19 mouse cellular contexts compared by ENCODE assay signal in the genomic region with DNA sequence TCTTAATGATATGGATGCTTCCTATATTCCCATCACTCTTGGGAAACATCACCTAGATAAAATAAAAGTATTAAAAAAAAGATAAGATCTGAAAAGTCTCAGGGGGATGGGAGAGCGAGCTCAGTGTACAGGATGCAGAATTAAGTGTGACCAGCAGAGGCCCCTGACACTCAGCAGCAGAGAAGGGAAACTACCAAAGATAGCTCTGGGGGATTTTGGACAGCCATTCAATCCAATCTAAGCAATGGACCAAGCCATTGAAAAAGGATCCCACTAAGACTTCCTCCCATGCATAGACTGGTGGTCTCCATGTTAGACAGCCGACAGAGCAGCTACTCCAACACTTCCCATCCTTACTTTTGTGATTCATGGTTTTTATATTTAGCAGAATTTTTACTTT.
DNase-seq lines count a peak whose midpoint lies in the region; ATAC-seq and TF ChIP-seq lines count a peak whose summit lies in the region.
"Had no signal": no experiment of that assay in that cellular context is flagged by ENCODE, and none has a peak within 500 bp of the region (broad histone marks: within the 10 kb centered on the region; RNA-seq: fewer than 3 reads in every experiment).

No protein-coding gene starts in this region.

- H3K36me3 ChIP-seq in intestine, postnatal 0 days (ENCODE audit: control insufficient read depth, insufficient read depth): no peaks in the 10 kb centered on the region
- no peaks in the 10 kb centered on the region for H3K36me3 ChIP-seq in intestine, embryonic 16.5 days (ENCODE audit: control insufficient read depth, insufficient read depth, low read length)
- H3K36me3 ChIP-seq in midbrain, postnatal 0 days (ENCODE audit: insufficient read depth, low read length): no peaks in the 10 kb centered on the region
- no peaks in the 10 kb centered on the region for H3K36me3 ChIP-seq in midbrain, embryonic 13.5 days
- H3K36me3 ChIP-seq: embryonic facial prominence, embryonic 12.5 days; hindbrain, embryonic 15.5 days; limb, embryonic 15.5 days; lung, embryonic 15.5 days; midbrain, embryonic 10.5 days had no signal

- H3K4me3 ChIP-seq in intestine, postnatal 0 days (ENCODE audit: low read depth, low read length): no peak overlapping the region
- H3K4me3 ChIP-seq in intestine, embryonic 16.5 days (ENCODE audit: low read length): no peak overlapping the region
- H3K4me3 ChIP-seq in midbrain, postnatal 0 days (ENCODE audit: low read depth, low read length): no peak overlapping the region
- no peak overlapping the region for H3K4me3 ChIP-seq in midbrain, embryonic 13.5 days (replicated peaks)
- H3K4me3 ChIP-seq: embryonic facial prominence, embryonic 12.5 days; hindbrain, embryonic 15.5 days; limb, embryonic 15.5 days; lung, embryonic 15.5 days; midbrain, embryonic 10.5 days had no signal

- CTCF ChIA-PET in Patski (lab: Charles Lee): no interaction called here

- no peak for ATAC-seq in intestine, postnatal 0 days
- no peak for ATAC-seq in intestine, embryonic 16.5 days
- no peak for ATAC-seq in midbrain, postnatal 0 days (ENCODE audit: low FRiP score)
- no peak for ATAC-seq in midbrain, embryonic 13.5 days
- no peak for ATAC-seq in Patski

- no peaks in the 10 kb centered on the region for H3K9me3 ChIP-seq in intestine, postnatal 0 days (ENCODE audit: control insufficient read depth)
- H3K9me3 ChIP-seq in intestine, embryonic 16.5 days (ENCODE audit: control insufficient read depth, low read length): no peaks in the 10 kb centered on the region
- no peaks in the 10 kb centered on the region for H3K9me3 ChIP-seq in midbrain, postnatal 0 days (ENCODE audit: low read length)
- no peaks in the 10 kb centered on the region for H3K9me3 ChIP-seq in midbrain, embryonic 13.5 days
- H3K9me3 ChIP-seq: embryonic facial prominence, embryonic 12.5 days; hindbrain, embryonic 15.5 days; limb, embryonic 15.5 days; lung, embryonic 15.5 days; midbrain, embryonic 10.5 days had no signal

- intact Hi-C loops in gastrocnemius, postnatal 36 days (cut with DNase I): no loop called here

- no peak for DNase-seq in midbrain, postnatal 0 days (ENCODE audit: low spot score)
- DNase-seq in Patski (ENCODE audit: low read depth, low spot score): no peak
- no peak for DNase-seq in gastrocnemius, postnatal 36 days
- no peak for DNase-seq in urinary bladder, postnatal 4 days (ENCODE audit: low spot score in 2 of 2)
- DNase-seq: adrenal gland, postnatal 14 days; B cell, adult 2 months; cerebellum, adult 9-10 months; heart, postnatal 4 days; left cerebral cortex, postnatal 4 days; right cerebral cortex, postnatal 14 days had no signal

- 83% methylated on average over 2 of the region's 2 CpGs for WGBS in intestine, postnatal 0 days
- 74% methylated on average over 2 of the region's 2 CpGs for WGBS in intestine, embryonic 16.5 days
- 80% methylated on average over 2 of the region's 2 CpGs for WGBS in midbrain, postnatal 0 days
- 86% methylated on average over 2 of the region's 2 CpGs for WGBS in midbrain, embryonic 13.5 days

- no peaks in the 10 kb centered on the region for H3K4me1 ChIP-seq in intestine, postnatal 0 days (replicated peaks; ENCODE audit: control insufficient read depth, insufficient read depth, low read length)
- no peaks in the 10 kb centered on the region for H3K4me1 ChIP-seq in intestine, embryonic 16.5 days (ENCODE audit: control insufficient read depth, insufficient read depth, low read length)
- no peaks in the 10 kb centered on the region for H3K4me1 ChIP-seq in midbrain, postnatal 0 days (ENCODE audit: insufficient read depth, low read length)
- no peaks in the 10 kb centered on the region for H3K4me1 ChIP-seq in midbrain, embryonic 13.5 days (replicated peaks)
- H3K4me1 ChIP-seq: embryonic facial prominence, embryonic 12.5 days; hindbrain, embryonic 15.5 days; lung, embryonic 15.5 days had no signal

- H3K9ac ChIP-seq in intestine, postnatal 0 days (ENCODE audit: low read depth, low read length): no peak overlapping the region
- no peak overlapping the region for H3K9ac ChIP-seq in intestine, embryonic 16.5 days (ENCODE audit: low read depth, low read length)
- no peak overlapping the region for H3K9ac ChIP-seq in midbrain, postnatal 0 days (replicated peaks; ENCODE audit: low read length, poor library complexity, severe bottlenecking)
- no peak overlapping the region for H3K9ac ChIP-seq in midbrain, embryonic 13.5 days (replicated peaks)
- H3K9ac ChIP-seq: embryonic facial prominence, embryonic 12.5 days; hindbrain, embryonic 15.5 days; limb, embryonic 15.5 days; liver, embryonic 14.5 days; lung, embryonic 15.5 days had no signal

- POLR2A ChIA-PET in Patski (lab: Charles Lee): no interaction called here

- TF ChIP-seq CTCF in intestine, postnatal 0 days (IDR thresholded peaks at IDR 0.05; ENCODE audit: low read depth): 0 out of 2 replicates have a peak, but pooled peaks have one; percentile 14
- peak; percentile 24 for TF ChIP-seq CTCF in midbrain, postnatal 0 days (IDR thresholded peaks at IDR 0.05)
- TF ChIP-seq CTCF in Patski (IDR thresholded peaks at IDR 0.05): peak; percentile 31

- no peaks in the 10 kb centered on the region for H3K27me3 ChIP-seq in intestine, postnatal 0 days (replicated peaks; ENCODE audit: control insufficient read depth, insufficient read depth, low read length)
- H3K27me3 ChIP-seq in intestine, embryonic 16.5 days (replicated peaks; ENCODE audit: control insufficient read depth, insufficient read depth, low read length): no peaks in the 10 kb centered on the region
- H3K27me3 ChIP-seq in midbrain, postnatal 0 days (ENCODE audit: insufficient read depth, low read length): no peaks in the 10 kb centered on the region
- no peaks in the 10 kb centered on the region for H3K27me3 ChIP-seq in midbrain, embryonic 13.5 days
- no peaks in the 10 kb centered on the region for H3K27me3 ChIP-seq in Patski
- H3K27me3 ChIP-seq: embryonic facial prominence, embryonic 12.5 days; hindbrain, embryonic 15.5 days; limb, embryonic 15.5 days; lung, embryonic 15.5 days had no signal

- H3K27ac ChIP-seq in intestine, postnatal 0 days (ENCODE audit: low read depth, low read length): no peak overlapping the region
- no peak overlapping the region for H3K27ac ChIP-seq in intestine, embryonic 16.5 days (ENCODE audit: low read length)
- no peak overlapping the region for H3K27ac ChIP-seq in midbrain, postnatal 0 days (ENCODE audit: low read depth, low read length)
- no peak overlapping the region for H3K27ac ChIP-seq in midbrain, embryonic 13.5 days
- H3K27ac ChIP-seq: embryonic facial prominence, embryonic 12.5 days; hindbrain, embryonic 15.5 days; limb, embryonic 15.5 days; liver, embryonic 14.5 days; lung, embryonic 15.5 days; midbrain, embryonic 10.5 days had no signal

- H3K4me2 ChIP-seq in intestine, postnatal 0 days (replicated peaks; ENCODE audit: low read depth): no peak overlapping the region
- no peak overlapping the region for H3K4me2 ChIP-seq in intestine, embryonic 16.5 days (ENCODE audit: low read depth, low read length)
- H3K4me2 ChIP-seq in midbrain, postnatal 0 days (ENCODE audit: low read depth, low read length, poor library complexity, severe bottlenecking): no peak overlapping the region
- H3K4me2 ChIP-seq in midbrain, embryonic 13.5 days (replicated peaks): no peak overlapping the region
- H3K4me2 ChIP-seq: embryonic facial prominence, embryonic 12.5 days; hindbrain, embryonic 15.5 days; limb, embryonic 15.5 days; lung, embryonic 15.5 days had no signal

- in situ Hi-C loops in Patski (cut with MboI; ENCODE audit: low pct_unique_long_range_greater_than_20kb): no loop called here
